Mouse (Mus musculus): ENCODE results near the gene Irf4.

- TF ChIP-seq CTCF (conservative IDR thresholded peaks at IDR 0.05; ENCODE audit: low read length) (no peak), POU5F1 (IDR thresholded peaks at IDR 0.05; ENCODE audit: borderline replicate concordance, low read length) (no peak), NANOG (IDR thresholded peaks at IDR 0.05; ENCODE audit: borderline replicate concordance, low read length) (no peak)
Observed at GRCm38 (mm10) chr13:30752581-30753187, 3.7 kb downstream of the Irf4 start.
